Mouse (Mus musculus): Measurements from ENCODE around the gene Fgr. TPM values are rescaled to one million over a fixed set of nuclear protein-coding genes. Genes with fewer than 3 reads are reported as not detected.

The Fgr gene
- polyA plus RNA-seq, 1 experiment from 2014 or later: 0.99 TPM

DNA sequence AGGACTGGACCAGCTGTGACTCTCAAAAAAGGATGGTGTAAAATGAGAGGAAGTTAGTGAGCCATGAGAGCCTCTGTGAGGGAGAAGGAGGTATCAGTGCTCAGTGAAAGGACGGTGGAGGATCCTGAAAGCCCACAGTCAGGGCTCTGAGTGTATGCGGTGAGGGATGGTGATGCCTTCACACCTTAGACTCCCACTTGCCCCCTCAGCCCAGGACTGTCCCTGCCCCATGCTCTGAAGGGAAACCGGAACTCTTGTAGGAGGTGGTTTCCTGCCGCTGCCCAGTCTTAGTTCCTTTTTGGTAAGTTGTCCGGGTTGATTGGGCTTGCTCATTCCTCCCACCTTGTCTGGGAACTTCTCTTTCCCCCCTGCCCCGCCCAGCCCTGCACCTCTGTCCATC is 2.8 kb downstream of the Fgr start:
- no peak for ATAC-seq (replicated peaks; ENCODE audit: low FRiP score, low TSS enrichment, low read depth)
- no peak overlapping the region for H3K27ac ChIP-seq (ENCODE audit: low read depth)

DNA sequence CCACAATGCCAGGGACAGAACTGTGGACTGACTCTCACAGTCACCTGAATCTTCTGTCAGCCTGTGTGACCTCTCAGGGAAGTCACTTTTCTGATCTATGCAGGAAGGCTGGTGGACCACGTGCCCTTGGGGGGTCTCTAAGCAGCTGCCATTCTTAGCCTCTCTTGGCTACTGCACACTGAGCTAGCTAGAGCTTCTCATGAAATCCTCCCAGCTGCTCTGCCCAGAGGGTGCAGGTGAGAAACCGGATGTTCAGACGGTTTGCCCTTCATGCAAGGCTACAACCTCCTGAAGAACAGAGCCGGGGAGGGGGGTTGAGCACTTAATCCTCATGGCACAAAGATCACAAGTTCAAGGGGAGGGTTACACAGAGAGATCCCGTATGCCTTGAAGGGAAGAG is 3.7 kb downstream of the Fgr start:
- 40% methylated on average over 5 of the region's 5 CpGs for WGBS

More for the DNA sequence above, 2.8 kb downstream of the Fgr start:
- 71% methylated on average over 6 of the region's 6 CpGs for WGBS
- Histone ChIP-seq H3K4me2 (ENCODE audit: low read length) (no peak overlapping the region), H3K4me1 (replicated peaks; ENCODE audit: control insufficient read depth, insufficient read depth, low read length) (peaks cover 21% of the 10 kb centered on the region), H3K9ac (ENCODE audit: low read length) (no peak overlapping the region), H3K27me3 (replicated peaks; ENCODE audit: control insufficient read depth, insufficient read depth, low read length) (peaks cover 29% of the 10 kb centered on the region), H3K36me3 (ENCODE audit: control insufficient read depth, insufficient read depth, low read length) (no peaks in the 10 kb centered on the region), H3K9me3 (ENCODE audit: control insufficient read depth, low read length) (no peaks in the 10 kb centered on the region), H3K4me3 (ENCODE audit: low read depth, low read length) (no peak overlapping the region)
- no peak for DNase-seq (ENCODE audit: low spot score)

GRCm38 (mm10) chr4:132979186-132979585 is 5.3 kb downstream of the Fgr start:
- no peak for ATAC-seq (replicated peaks; ENCODE audit: low FRiP score, low TSS enrichment, low read depth)
- no peak overlapping the region for H3K9ac ChIP-seq (ENCODE audit: low read length)
- H3K4me2 ChIP-seq (ENCODE audit: low read length): no peak overlapping the region

More for the DNA sequence above, 3.7 kb downstream of the Fgr start:
- no peaks in the 10 kb centered on the region for H3K36me3 ChIP-seq (ENCODE audit: control insufficient read depth, insufficient read depth, low read length)
- peaks cover 29% of the 10 kb centered on the region for H3K27me3 ChIP-seq (replicated peaks; ENCODE audit: control insufficient read depth, insufficient read depth, low read length)
- no peak overlapping the region for H3K4me2 ChIP-seq (ENCODE audit: low read length)
- H3K9ac ChIP-seq (ENCODE audit: low read length): no peak overlapping the region
- DNase-seq (ENCODE audit: low spot score) (no peak), ATAC-seq (replicated peaks; ENCODE audit: low FRiP score, low TSS enrichment, low read depth) (no peak)
- no peak overlapping the region for H3K27ac ChIP-seq (ENCODE audit: low read depth)
- H3K4me1 ChIP-seq (replicated peaks; ENCODE audit: control insufficient read depth, insufficient read depth, low read length): peaks cover 19% of the 10 kb centered on the region
- no peak overlapping the region for H3K4me3 ChIP-seq (ENCODE audit: low read depth, low read length)
- no peaks in the 10 kb centered on the region for H3K9me3 ChIP-seq (ENCODE audit: control insufficient read depth, low read length)

GRCm38 (mm10) chr4:132981621-132982020 is 7.7 kb downstream of the Fgr start:
- 64% methylated on average over 6 of the region's 6 CpGs for WGBS
- H3K36me3 ChIP-seq (ENCODE audit: control insufficient read depth, insufficient read depth, low read length): no peaks in the 10 kb centered on the region
- ATAC-seq (replicated peaks; ENCODE audit: low FRiP score, low TSS enrichment, low read depth) (no peak), DNase-seq (ENCODE audit: low spot score) (no peak)
- H3K4me1 ChIP-seq (replicated peaks; ENCODE audit: control insufficient read depth, insufficient read depth, low read length): peaks cover 8% of the 10 kb centered on the region; the same call in 1 of the 2 replicates
- H3K27me3 ChIP-seq (replicated peaks; ENCODE audit: control insufficient read depth, insufficient read depth, low read length): no peaks in the 10 kb centered on the region
- H3K9ac ChIP-seq (ENCODE audit: low read length): no peak overlapping the region
- no peak overlapping the region for H3K4me3 ChIP-seq (ENCODE audit: low read depth, low read length)
- no peak overlapping the region for H3K4me2 ChIP-seq (ENCODE audit: low read length)
- no peaks in the 10 kb centered on the region for H3K9me3 ChIP-seq (ENCODE audit: control insufficient read depth, low read length)
- H3K27ac ChIP-seq (ENCODE audit: low read depth): no peak overlapping the region

More at GRCm38 (mm10) chr4:132979186-132979585, 5.3 kb downstream of the Fgr start:
- Histone ChIP-seq H3K27ac (ENCODE audit: low read depth) (no peak overlapping the region), H3K4me3 (ENCODE audit: low read depth, low read length) (no peak overlapping the region), H3K36me3 (ENCODE audit: control insufficient read depth, insufficient read depth, low read length) (no peaks in the 10 kb centered on the region), H3K9me3 (ENCODE audit: control insufficient read depth, low read length) (no peaks in the 10 kb centered on the region), H3K27me3 (replicated peaks; ENCODE audit: control insufficient read depth, insufficient read depth, low read length) (peaks cover 19% of the 10 kb centered on the region), H3K4me1 (replicated peaks; ENCODE audit: control insufficient read depth, insufficient read depth, low read length) (peaks cover 18% of the 10 kb centered on the region; the same call in 1 of the 2 replicates)
- no peak for DNase-seq (ENCODE audit: low spot score)
- 56% methylated on average over 2 of the region's 2 CpGs for WGBS

DNA sequence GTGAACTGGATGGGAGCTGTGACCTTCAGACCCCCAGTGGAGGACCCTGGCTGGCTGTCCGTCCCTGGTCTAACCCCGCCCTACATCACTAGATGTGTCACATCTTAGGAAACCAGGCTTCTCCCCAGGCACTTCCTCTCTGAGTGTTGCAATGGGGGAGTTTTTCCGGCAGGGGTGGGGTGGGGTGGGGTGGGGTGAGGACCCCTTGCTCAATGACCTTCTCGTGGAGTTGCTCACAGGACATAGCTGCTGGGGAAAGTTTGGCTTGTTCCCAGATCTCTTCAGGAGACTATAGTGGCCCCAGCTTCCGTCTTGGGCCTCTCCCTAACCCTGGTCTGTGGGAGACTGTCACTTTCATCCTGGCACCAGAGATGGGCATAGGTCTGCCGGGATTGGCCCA is 9.1 kb downstream of the Fgr start:
- Histone ChIP-seq H3K27me3 (replicated peaks; ENCODE audit: control insufficient read depth, insufficient read depth, low read length) (no peaks in the 10 kb centered on the region), H3K36me3 (ENCODE audit: control insufficient read depth, insufficient read depth, low read length) (no peaks in the 10 kb centered on the region), H3K4me3 (ENCODE audit: low read depth, low read length) (no peak overlapping the region), H3K4me2 (ENCODE audit: low read length) (no peak overlapping the region), H3K4me1 (replicated peaks; ENCODE audit: control insufficient read depth, insufficient read depth, low read length) (peaks cover 8% of the 10 kb centered on the region; the same call in 1 of the 2 replicates), H3K9ac (ENCODE audit: low read length) (no peak overlapping the region), H3K27ac (ENCODE audit: low read depth) (peak overlapping the region; percentile 2; the same call in 1 of the 2 replicates), H3K9me3 (ENCODE audit: control insufficient read depth, low read length) (no peaks in the 10 kb centered on the region)
- ATAC-seq (replicated peaks; ENCODE audit: low FRiP score, low TSS enrichment, low read depth) (no peak), DNase-seq (ENCODE audit: low spot score) (no peak)
- 74% methylated on average over 6 of the region's 6 CpGs for WGBS

DNA sequence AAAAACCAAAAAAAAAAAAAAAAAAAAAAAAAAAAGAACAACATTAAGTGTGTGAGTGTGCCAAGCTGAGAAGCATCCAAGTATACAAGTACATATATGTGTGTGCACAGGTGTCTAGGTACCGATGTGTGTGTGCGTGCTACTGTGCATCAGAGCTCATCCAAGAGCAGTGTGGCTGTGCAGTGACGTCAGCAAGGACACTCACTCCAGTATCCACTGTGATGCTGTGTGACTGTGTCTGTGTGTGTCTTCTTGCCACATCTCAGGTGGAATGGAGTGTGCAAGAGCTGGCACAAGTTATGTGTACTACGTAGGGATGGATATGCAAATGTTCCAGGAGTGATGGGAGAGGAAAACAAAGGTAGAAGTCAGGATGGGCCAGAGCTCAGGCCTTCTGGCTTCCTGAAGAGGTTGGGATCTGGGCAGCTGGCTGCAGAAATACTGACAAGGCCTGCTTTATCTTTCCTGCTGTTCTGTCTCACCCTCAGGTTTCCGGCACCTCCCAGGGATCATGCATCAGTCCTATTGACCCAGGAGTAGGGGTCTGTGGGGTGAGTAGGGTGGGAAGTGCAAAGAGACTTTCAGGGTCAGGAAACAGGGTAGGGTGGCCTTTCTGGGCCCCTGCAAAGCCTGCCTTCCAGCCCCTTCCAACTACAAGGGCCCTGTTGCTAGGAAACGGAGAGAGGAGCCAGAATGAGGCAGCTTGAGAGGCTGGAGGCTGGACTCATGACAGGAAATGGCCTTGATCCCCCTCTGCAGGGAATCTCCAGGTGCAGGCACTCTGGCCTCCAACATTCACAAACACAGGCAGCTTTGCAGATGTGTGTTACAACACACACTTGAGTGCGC is 10.0 kb downstream of the Fgr start:
- H3K27me3 ChIP-seq (replicated peaks; ENCODE audit: control insufficient read depth, insufficient read depth, low read length): no peaks in the 10 kb centered on the region
- H3K9ac ChIP-seq (ENCODE audit: low read length): peak overlapping the region; percentile 14; the same call in 1 of the 2 replicates
- no peaks in the 10 kb centered on the region for H3K9me3 ChIP-seq (ENCODE audit: control insufficient read depth, low read length)
- DNase-seq (ENCODE audit: low spot score): peak; percentile 77
- H3K4me1 ChIP-seq (replicated peaks; ENCODE audit: control insufficient read depth, insufficient read depth, low read length): peaks cover 8% of the 10 kb centered on the region; the same call in 1 of the 2 replicates
- peak overlapping the region; percentile 80 for H3K27ac ChIP-seq (ENCODE audit: low read depth)
- no peak overlapping the region for H3K4me2 ChIP-seq (ENCODE audit: low read length)
- ATAC-seq (replicated peaks; ENCODE audit: low FRiP score, low TSS enrichment, low read depth): peak; percentile 47
- no peak overlapping the region for H3K4me3 ChIP-seq (ENCODE audit: low read depth, low read length)
- no peaks in the 10 kb centered on the region for H3K36me3 ChIP-seq (ENCODE audit: control insufficient read depth, insufficient read depth, low read length)
- 45% methylated on average over 7 of the region's 7 CpGs for WGBS

DNA sequence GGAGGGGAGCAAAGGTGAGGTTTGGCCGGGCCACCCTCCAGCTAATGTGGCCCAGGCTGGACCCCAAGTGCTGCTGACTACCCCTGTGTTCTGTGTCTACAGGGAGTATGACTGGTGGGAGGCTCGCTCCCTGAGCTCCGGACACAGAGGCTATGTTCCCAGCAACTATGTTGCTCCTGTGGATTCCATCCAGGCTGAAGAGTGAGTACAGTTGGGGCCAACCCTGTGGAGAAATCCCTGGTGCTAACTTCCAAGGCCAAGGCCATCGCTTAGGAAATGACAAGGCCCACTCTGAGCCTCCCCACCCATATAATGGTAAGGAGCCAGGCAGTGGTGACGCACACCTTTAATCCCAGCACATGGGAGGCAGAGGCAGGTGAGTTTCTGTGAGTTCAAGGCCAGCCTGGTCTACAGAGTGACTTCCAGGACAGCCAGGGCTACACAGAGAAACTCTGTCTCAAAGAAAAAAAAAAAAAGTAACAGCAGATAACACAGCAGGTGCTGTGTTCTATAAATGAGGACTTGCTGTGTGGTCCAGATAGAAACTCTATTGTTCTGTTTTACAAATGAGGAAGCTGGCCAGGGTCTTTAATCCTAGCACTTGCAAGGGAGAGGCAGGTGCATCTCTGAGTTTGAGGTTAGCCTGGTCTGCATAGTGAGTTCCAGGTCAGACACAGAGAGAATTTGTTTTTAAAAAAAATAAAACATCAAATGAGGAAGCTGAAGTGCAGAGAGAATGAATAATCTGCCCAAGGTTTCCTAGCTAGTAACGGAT is 14.9 kb downstream of the Fgr start:
- no peak overlapping the region for H3K27ac ChIP-seq (ENCODE audit: low read depth)
- no peaks in the 10 kb centered on the region for H3K27me3 ChIP-seq (replicated peaks; ENCODE audit: control insufficient read depth, insufficient read depth, low read length)
- H3K9me3 ChIP-seq (ENCODE audit: control insufficient read depth, low read length): no peaks in the 10 kb centered on the region
- no peak overlapping the region for H3K4me3 ChIP-seq (ENCODE audit: low read depth, low read length)
- no peak for ATAC-seq (replicated peaks; ENCODE audit: low FRiP score, low TSS enrichment, low read depth)
- H3K36me3 ChIP-seq (ENCODE audit: control insufficient read depth, insufficient read depth, low read length): no peaks in the 10 kb centered on the region
- no peak for DNase-seq (ENCODE audit: low spot score)
- no peak overlapping the region for H3K4me2 ChIP-seq (ENCODE audit: low read length)
- H3K4me1 ChIP-seq (replicated peaks; ENCODE audit: control insufficient read depth, insufficient read depth, low read length): peaks cover 7% of the 10 kb centered on the region; the same call in 1 of the 2 replicates
- H3K9ac ChIP-seq (ENCODE audit: low read length): no peak overlapping the region
- WGBS: 86% methylated on average over 6 of the region's 6 CpGs

DNA sequence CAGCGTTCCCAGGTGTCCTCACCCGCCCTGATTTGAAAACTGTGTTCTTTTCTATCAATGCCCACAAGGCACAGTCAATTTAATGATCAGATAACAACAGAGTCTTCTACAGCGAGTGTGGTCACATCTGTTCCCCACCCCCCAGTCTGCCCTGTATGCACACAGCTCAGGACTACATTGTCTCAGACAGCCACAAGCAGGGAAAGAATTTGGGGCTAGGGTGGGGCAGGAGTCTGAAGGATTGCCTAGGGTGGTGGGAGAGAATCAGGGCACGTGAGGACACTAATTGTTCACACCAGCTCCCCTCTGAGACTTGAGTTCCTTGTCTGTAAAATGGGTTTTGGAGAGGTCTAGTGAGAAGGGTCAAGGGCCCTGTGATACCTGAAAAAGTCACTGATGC is 19.7 kb downstream of the Fgr start:
- Histone ChIP-seq H3K27ac (ENCODE audit: low read depth) (no peak overlapping the region), H3K9ac (ENCODE audit: low read length) (no peak overlapping the region), H3K27me3 (replicated peaks; ENCODE audit: control insufficient read depth, insufficient read depth, low read length) (no peaks in the 10 kb centered on the region), H3K4me3 (ENCODE audit: low read depth, low read length) (no peak overlapping the region), H3K36me3 (ENCODE audit: control insufficient read depth, insufficient read depth, low read length) (no peaks in the 10 kb centered on the region), H3K4me2 (ENCODE audit: low read length) (no peak overlapping the region), H3K9me3 (ENCODE audit: control insufficient read depth, low read length) (no peaks in the 10 kb centered on the region), H3K4me1 (replicated peaks; ENCODE audit: control insufficient read depth, insufficient read depth, low read length) (no peaks in the 10 kb centered on the region)
- WGBS: 65% methylated on average over 4 of the region's 4 CpGs
- no peak for DNase-seq (ENCODE audit: low spot score)
- ATAC-seq (replicated peaks; ENCODE audit: low FRiP score, low TSS enrichment, low read depth): no peak

All from intestine, embryonic 14.5 days (tissue).